Mouse (Mus musculus) adipocyte (in vitro differentiated cells): ENCODE measurements around the gene Ankrd2.

Experiments
- DNase-seq: peaks from one replicate; pipeline ENCODE4 v3.0.0-alpha.2; 2016; ENCODE audit warnings: low spot score

The Ankrd2 gene

GRCm38 (mm10) chr19:42035456-42036248 lies at the start of gene Ankrd2:
Gene Ankrd2 (plus strand): TSS chr19:42036000.
- DNase-seq: peak; percentile 80

- DNase-seq: no peak
Observed at GRCm38 (mm10) chr19:41987206-41987605, 48.6 kb upstream of the Ankrd2 start.

GRCm38 (mm10) chr19:41989810-41990209 lies 46.0 kb upstream of the Ankrd2 start:
- no peak for DNase-seq

GRCm38 (mm10) chr19:41991926-41992477 lies 43.8 kb upstream of the Ankrd2 start:
- DNase-seq: no peak

- no peak for DNase-seq
Observed at GRCm38 (mm10) chr19:41992971-41993370, 42.8 kb upstream of the Ankrd2 start.

GRCm38 (mm10) chr19:41993484-41993883 lies 42.3 kb upstream of the Ankrd2 start:
- peak; percentile 91 for DNase-seq

GRCm38 (mm10) chr19:41994023-41994422 lies 41.8 kb upstream of the Ankrd2 start:
- DNase-seq: no peak

- no peak for DNase-seq
Observed at GRCm38 (mm10) chr19:41995483-41995882, 40.3 kb upstream of the Ankrd2 start.

GRCm38 (mm10) chr19:41997090-41997489 lies 38.7 kb upstream of the Ankrd2 start:
- no peak for DNase-seq

GRCm38 (mm10) chr19:41998770-41999548 lies 36.8 kb upstream of the Ankrd2 start:
- DNase-seq: peak; percentile 42

GRCm38 (mm10) chr19:41999688-42000283 lies 36.0 kb upstream of the Ankrd2 start:
- DNase-seq: no peak

- DNase-seq: no peak
Observed at GRCm38 (mm10) chr19:42000446-42000958, 35.3 kb upstream of the Ankrd2 start.

GRCm38 (mm10) chr19:42001253-42001980 lies 34.4 kb upstream of the Ankrd2 start:
- no peak for DNase-seq

GRCm38 (mm10) chr19:42004258-42004657 lies 31.5 kb upstream of the Ankrd2 start:
- no peak for DNase-seq

- no peak for DNase-seq
Observed at GRCm38 (mm10) chr19:42005616-42006015, 30.2 kb upstream of the Ankrd2 start.

GRCm38 (mm10) chr19:42006568-42006967 lies 29.2 kb upstream of the Ankrd2 start:
- DNase-seq: no peak

- DNase-seq: peak; percentile 30
Observed at GRCm38 (mm10) chr19:42008586-42008985, 27.2 kb upstream of the Ankrd2 start.

- no peak for DNase-seq
Observed at GRCm38 (mm10) chr19:42009067-42009466, 26.7 kb upstream of the Ankrd2 start.

GRCm38 (mm10) chr19:42010436-42010835 lies 25.4 kb upstream of the Ankrd2 start:
- no peak for DNase-seq

- DNase-seq: no peak
Observed at GRCm38 (mm10) chr19:42011123-42011522, 24.7 kb upstream of the Ankrd2 start.

GRCm38 (mm10) chr19:42014231-42014825 lies 21.5 kb upstream of the Ankrd2 start:
- DNase-seq: no peak
